Mouse (Mus musculus) thymus, adult 18-20 months (tissue): Measurements from ENCODE around the gene Fam198b.

Experiments used
- DNase-seq, 2 experiments: peaks; one replicate each; pipeline ENCODE4 v3.0.0; 2022; ENCODE audit warnings: mixed read lengths in 2 of 2

Gene Fam198b

GRCm38 (mm10) chr3:79884305-79884704, at the start of gene Fam198b:
Fam198b (plus strand) TSS chr3:79884533.
- DNase-seq: no peak

DNA sequence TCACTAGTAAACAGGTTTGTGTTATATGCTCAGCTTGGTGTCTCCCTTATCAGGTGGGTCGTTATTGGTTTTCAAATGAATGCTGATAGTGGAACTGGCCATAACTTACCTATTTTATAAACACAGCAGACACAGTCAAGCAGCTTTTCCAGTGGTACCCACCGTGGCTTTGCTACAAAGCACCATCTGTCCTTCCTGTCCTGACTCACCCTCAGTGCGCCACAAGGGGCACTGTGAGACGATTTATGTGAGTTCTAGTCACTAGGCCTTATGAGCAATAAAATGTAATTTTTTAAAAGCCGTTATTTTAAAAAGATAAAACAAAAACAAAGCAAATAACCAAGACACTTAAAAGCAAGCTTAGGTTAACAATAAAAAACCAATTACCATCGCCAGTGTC, 45.6 kb upstream of the Fam198b start:
- DNase-seq: no peak

DNA sequence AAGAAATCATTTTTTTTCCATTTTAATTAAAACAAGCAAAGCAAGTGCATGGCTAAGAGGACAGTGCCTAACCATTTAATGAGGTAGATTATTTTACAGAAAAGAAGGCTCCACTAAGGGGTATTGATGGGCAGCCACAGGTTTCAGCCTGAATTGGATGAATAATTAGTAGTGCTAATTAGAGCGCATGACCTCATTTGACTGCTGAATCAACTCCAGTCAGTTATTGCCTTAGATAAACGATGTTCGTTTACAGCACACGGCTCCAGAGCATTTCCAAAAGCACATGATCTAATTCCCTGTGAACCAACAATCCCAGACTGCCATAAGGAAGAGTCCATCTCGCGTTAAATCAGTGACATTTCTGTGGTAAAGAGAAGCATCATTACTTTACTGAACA, 42.9 kb upstream of the Fam198b start:
- DNase-seq: no peak

GRCm38 (mm10) chr3:79842165-79842564, 42.2 kb upstream of the Fam198b start:
- DNase-seq: peak in 1 of 2 experiments; percentile 37

GRCm38 (mm10) chr3:79842616-79843016, 41.7 kb upstream of the Fam198b start:
- peak; percentile 48 to 59 for DNase-seq

DNA sequence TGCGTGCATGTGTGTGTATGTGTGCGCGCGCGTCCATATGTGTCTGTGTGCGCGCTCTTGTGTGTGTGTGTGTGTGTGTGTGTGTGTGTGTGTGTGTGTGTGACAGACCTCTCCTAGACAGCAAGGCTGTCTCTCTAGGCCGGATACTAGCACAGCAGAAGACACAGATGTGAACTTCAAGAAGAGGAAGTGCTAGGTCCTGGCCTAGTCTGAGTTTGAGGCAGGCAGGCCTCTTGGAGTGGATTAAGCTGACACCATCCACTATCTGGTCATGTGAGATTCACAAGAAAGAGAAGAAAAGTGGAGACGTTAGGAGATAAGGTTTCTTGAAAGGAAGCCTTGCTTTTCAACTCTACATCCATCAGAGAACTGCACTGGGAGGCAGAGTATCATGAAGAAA, 40.3 kb upstream of the Fam198b start:
- DNase-seq: no peak

DNA sequence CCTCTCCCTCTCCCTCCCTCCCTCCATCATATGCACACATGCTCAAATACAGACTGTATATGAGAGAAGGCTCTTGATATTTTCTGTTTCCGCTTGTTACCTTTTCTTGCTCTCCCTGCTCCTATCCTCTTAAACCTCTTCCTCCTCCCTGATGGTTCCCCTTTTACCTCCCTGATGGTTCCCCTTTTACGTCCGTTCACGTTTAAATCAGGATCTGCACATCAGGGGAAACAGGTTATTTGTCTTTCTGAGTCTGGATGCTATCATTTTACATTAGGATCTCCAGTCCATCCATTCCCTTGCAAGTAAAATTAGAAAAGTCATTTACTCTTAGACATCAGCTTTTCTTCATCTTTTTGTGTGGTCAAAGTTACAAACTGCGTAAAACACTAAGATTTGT, 37.7 kb upstream of the Fam198b start:
- DNase-seq: no peak

DNA sequence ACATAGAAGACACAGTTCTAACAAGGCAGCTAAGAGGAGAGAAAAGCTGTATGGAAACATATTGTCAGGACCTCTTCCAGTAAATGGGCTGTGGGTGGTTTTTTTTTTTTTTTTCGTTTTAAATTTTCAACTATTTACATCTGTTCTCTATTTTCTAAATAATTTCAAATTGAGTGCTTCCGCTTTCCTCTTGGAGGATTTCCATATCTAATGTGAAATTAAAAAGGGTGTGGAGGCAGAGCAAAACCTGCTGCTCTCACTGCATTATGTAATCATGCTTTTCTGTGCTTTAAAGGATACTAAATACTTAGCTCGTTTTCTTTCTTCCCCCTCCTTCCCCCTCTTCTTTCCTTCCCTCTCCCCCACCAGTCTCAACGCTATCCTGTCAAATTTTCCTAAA, 35.5 kb upstream of the Fam198b start:
- no peak for DNase-seq

- DNase-seq: no peak
Observed at GRCm38 (mm10) chr3:79849621-79850020, 34.7 kb upstream of the Fam198b start.

- no peak for DNase-seq
Observed at GRCm38 (mm10) chr3:79850656-79851055, 33.7 kb upstream of the Fam198b start.

DNA sequence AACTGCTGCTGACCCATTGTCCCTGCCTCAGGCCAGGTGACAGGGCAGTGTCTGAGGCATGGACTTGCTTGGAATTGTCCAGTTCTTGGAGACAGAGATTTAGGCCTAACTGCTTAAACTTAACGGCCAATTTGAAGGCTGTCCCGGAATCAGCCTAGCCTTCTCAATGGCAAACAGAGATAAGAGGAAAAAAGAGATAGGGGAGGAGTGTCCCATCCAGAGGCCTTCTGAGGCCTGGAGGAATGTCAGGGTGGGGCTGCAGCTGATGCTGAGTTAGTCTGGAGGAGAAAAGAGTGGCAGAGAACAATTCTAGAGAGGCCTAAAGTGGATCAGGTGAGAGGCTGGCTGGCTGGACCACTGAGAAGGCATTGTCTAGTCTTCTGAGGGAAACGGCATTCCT, 32.2 kb upstream of the Fam198b start:
- no peak for DNase-seq

DNA sequence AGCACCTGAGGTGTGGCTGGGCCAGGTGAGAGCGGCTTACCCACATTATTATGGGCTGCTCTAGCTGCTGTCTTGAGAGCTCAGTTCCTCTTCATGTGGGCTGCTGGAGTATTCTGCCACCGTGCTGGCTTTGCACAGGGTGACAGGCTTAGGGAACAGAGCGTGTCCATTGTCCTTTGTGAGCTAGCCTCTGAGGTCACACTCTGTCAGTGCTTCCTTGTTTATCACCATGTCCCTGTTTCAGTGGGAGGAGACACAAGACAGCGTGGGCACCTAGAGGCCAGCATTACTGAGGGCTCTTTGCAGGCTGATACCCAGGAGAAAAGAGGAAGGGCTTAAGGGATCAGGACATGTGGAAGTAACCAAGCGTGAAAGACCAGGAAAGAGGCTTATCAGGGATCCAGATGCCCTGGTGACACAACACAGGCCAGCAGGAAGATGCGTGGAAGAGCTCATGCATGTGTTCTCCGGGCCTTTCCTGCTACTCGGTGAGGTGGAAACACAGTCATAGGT, 31.6 kb upstream of the Fam198b start, which contains the start of gene Tmem144:
Gene Tmem144 (minus strand): TSS at position 120 of the 513 bp plus-strand sequence.
- no peak for DNase-seq

DNA sequence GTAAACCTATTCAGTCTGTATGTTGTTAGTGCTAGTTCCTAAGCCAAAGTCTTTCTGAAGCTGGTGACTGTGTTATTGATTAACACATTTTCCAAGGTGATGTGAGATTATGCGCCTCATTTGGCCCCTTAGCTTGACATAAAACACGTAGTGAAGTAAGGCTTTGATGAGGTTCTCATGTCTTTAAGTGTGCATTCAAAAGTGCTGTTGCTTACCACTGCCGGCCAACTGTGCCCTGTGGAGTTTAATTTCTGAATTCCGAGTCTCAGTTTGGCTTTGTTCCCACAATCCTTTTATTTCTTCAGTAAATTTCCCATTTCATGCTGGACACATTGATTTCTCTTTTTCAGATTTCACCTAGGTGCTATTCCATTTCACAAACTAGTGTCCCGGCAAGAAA, 26.6 kb upstream of the Fam198b start:
- no peak for DNase-seq

DNA sequence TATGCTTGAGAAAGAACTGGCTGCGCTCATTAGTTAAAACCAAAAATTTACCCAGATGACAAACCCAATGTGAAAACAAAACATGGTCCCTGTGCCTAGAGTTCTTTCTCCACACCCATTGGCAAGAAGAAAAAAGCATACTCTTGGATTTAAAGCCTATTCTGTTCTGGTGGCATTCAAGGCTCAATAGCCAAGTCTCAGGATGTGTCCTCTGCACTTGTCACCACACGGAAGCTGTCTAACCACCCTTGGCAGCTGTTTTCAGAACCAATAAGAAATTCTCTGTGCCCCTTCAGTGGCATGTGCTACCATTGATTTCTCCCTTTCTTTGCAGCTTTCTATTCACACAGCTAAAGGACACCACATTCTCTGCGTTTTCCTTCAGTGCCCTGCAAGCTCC, 26.1 kb upstream of the Fam198b start:
- no peak for DNase-seq

DNA sequence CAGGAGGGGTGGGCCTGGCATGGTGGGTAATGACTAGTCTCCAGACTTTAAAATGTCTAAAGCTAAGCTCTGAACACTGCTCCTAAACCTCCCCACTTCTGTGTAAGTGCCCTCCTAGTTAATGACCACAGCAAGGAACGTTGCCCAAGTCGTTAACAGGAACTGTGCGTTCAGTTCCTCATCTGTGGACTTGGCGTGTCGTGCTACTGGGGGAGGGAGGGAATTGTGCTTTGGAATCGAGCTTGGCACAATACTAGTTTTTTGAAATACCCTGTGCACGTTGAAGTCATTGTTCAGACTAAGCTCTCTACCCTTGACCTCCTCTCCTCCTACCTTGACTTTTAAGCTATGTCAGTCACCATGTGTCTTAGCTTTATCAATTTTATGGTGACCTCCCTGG, 19.5 kb upstream of the Fam198b start:
- DNase-seq: no peak

- no peak for DNase-seq
Observed at GRCm38 (mm10) chr3:79866089-79866488, 18.2 kb upstream of the Fam198b start.

DNA sequence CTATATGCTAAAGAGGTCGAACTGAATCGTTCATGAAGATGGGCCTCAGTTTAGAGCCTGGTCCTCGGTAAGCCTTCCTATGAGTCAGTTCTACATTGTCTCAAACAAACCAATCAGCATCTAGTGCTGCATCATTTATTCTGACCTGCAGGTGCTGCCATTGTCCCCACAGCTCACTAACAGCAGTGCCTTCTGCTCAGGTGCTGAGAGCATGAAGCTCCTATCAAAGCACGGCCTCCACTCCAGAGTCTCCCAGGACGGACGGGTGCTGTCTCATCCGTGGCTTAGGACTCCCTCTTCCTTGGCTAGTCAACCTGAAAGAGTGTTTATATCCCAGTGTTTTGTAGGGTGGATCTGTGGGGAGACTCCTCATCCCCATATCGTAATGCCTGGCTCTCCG, 17.8 kb upstream of the Fam198b start:
- no peak for DNase-seq

- no peak for DNase-seq
Observed at GRCm38 (mm10) chr3:79867121-79867709, 17.1 kb upstream of the Fam198b start.

DNA sequence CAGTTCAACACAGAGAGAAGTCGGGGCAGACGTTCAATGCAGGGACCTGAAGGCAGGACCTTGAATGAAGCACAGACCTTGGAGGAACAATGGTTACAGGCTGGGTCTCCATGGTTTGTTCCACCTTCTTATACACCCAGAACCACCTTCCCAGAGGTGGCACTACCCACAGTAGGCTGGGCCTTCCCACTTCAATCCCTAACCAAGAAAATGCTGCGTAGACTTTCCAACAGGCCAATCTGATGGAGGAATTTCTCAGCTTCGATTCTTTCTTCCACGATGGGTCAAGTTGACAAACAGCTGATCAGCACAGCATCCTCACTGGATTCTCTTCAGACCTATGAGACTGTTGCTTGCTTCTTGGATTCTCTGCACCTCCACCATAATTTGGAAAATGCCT, 8.9 kb upstream of the Fam198b start:
- no peak for DNase-seq

DNA sequence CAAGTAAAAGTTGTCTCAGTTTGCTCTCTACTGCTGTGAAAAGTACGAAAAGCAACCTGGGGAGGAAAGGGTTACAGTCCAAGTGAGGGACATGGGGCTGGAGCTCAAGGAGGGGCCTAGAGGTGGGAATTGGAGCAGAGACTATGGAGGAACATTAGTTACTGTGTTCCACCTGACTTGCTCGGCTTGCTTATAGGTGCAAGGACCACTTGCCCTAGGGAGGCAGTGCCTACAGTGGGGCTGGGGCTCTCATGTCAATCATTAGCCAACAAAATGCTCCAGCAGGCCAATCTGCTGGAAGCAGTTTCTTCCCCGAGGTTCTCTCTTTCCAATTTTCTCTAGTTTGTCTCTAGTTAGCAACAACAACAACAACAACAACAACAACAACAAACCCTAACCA, 6.0 kb upstream of the Fam198b start:
- no peak for DNase-seq

- DNase-seq: no peak
Observed at GRCm38 (mm10) chr3:79879246-79879645, 5.1 kb upstream of the Fam198b start.

DNA sequence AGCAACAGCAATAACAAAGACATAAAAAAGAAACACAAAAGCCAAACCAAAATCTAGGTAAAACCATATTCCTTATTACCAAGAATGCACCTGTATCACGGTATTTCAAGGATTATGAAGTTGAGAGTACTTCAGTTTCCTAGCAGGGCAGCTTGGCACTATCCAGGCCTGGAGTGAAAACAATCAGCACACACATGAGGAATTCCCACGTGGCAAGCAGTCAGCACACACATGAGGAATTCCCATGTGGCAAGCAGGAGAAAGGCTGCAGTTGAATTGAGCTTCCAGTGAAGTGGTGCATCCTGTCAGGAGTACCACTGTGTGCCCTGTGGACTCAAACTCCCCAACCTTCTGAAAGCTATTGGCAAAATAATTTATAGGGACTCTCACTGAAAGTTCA, 2.7 kb upstream of the Fam198b start:
- no peak for DNase-seq

GRCm38 (mm10) chr3:79883092-79883491, 1.2 kb upstream of the Fam198b start:
- peak; percentile 5 to 7 for DNase-seq

- DNase-seq: no peak
Observed at GRCm38 (mm10) chr3:79884761-79885189, 442 bp downstream of the Fam198b start.

- no peak for DNase-seq
Observed at GRCm38 (mm10) chr3:79885686-79886356, 1.5 kb downstream of the Fam198b start.
